Mouse (Mus musculus) gonadal fat pad, adult 2 months (tissue): ENCODE measurements at regions not wholly inside any gene's neighbourhood (a gene's known extent, or its start where the extent isn't known, plus 50 kb on each side); places are given as distances from the start of the nearest gene placed in this dataset.

ENCODE experiments used
- DNase-seq: peaks from one replicate; pipeline ENCODE4 v3.0.0-alpha.2; 2012; ENCODE audit warnings: low read depth

GRCm38 (mm10) chr6:101882938-101883337 is 505.2 kb upstream of the Pdzrn3 start:
- no peak for DNase-seq

GRCm38 (mm10) chr6:101874894-101875293 is 497.2 kb upstream of the Pdzrn3 start:
- no peak for DNase-seq

- no peak for DNase-seq
These were observed 481.2 kb upstream of the Pdzrn3 start for GRCm38 (mm10) chr6:101858895-101859294.

- DNase-seq, result no peak
These were observed 463.0 kb upstream of the Pdzrn3 start for GRCm38 (mm10) chr6:101840695-101841094.

- DNase-seq, result no peak
These were observed 459.9 kb upstream of the Pdzrn3 start for GRCm38 (mm10) chr6:101837563-101837962.

DNA sequence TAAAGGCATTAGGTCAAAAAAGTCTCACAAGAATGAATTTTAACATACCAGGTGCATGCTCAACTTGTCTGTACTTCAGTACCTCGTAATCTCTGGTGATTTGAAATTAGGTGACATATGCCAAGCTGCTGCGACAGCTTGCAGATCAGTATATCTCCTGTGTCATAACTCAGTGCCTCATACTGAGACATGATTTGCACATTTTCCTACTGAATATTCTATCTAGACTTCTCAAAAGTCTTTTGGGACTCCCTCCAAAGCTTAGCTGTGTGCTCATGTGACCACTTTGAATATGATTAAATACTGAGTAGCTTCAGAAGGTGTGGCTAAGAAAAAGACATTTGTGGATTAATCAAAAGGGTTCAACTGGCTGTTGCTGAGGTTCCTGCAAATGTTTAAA is 416.3 kb upstream of the Pdzrn3 start:
- DNase-seq, result no peak

DNA sequence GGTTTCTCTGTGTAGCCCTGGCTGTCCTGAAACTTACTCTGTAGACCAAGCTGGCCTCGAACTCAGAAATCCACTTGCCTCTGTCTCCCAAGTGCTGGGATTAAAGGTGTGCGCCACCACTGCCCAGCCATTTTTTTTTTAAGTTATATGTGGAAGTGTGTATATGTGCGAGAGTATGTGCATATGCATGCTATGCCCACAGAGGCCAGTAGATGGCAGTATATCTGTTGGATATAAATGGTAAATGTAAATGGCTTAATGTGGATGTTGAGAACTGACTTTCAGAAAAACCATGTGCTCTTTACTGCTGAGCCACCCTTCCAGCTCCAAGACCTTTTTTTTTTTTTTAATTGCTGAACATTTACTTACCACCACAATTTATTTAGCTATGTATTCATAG is 400.2 kb upstream of the Pdzrn3 start:
- no peak for DNase-seq

DNA sequence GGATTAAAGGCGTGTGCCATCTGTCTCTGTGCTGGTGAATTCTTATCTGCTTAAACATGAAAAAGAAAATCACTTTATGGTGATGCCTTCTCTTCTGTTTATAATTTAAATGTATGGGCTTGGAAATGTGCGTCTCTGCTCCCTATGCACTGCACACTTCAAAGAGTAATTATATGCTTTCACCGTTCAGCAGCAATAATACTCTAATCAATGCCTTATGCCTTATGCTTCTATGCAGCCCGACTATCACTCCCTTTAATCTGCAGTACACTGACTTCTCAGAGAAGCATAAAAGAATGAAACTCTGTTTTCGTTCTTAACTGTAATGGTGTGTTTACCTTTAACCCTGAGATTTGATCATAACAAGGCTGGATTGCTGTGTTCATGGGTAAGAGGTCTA is 395.5 kb upstream of the Pdzrn3 start:
- no peak for DNase-seq

DNA sequence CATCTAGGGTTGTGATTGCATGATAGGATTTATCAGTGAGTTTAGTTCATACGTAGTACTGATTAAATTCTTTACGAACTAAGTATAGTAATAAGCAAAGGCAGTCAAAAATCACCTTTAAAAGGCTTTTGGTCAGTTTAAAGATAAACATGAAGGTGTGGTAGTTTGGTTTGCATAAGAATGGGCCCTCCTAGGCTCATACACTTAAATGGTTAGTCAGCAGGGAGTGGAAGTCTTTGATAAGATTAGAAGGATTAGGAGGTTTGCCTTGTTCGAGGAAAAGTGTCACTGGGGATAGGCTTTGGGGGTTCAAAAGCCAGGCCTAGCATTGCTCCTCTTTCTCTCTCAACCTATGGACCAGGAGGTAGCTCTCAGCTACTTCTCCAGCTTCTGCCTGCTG is 357.4 kb upstream of the Pdzrn3 start:
- DNase-seq, result no peak

DNA sequence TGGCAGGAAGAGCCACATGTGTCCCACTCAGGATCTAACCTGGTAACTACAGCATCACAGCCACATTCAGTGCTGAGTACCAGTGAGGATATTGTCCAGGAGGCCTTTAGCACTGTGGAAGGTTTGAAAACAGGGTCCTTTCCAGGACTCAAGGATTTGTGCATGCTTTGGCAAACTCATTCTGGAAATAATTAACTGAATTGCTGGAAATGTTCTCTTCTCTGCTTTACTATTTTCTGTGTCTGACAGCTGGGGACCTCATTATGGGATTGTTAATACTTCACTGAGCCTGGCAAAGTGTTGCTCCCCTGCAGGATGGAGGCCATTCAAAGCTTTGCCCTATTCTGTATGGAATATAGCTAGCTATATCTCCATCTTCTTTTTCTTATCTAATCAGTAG is 342.8 kb upstream of the Pdzrn3 start:
- no peak for DNase-seq

- no peak for DNase-seq
These were observed 312.0 kb upstream of the Pdzrn3 start for GRCm38 (mm10) chr6:101689684-101690083.

DNA sequence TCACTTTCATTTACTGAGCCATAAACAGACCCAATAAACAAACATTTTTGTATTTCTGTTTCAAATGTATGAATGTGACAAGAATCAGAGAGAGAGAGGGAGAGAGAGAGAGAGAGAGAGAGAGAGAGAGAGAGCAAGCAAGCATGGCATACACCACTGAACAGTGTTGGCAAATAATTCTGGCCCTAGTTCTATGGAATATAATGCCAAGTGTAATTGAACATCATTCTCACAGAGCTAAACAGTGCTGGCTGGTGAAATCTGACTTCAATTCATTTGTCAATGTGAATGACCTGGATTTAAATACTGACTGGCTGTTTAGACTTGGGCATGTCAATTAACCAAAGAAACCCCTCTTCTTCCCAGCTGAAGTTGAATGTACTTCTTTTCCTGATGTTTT is 308.9 kb upstream of the Pdzrn3 start:
- DNase-seq, result no peak

DNA sequence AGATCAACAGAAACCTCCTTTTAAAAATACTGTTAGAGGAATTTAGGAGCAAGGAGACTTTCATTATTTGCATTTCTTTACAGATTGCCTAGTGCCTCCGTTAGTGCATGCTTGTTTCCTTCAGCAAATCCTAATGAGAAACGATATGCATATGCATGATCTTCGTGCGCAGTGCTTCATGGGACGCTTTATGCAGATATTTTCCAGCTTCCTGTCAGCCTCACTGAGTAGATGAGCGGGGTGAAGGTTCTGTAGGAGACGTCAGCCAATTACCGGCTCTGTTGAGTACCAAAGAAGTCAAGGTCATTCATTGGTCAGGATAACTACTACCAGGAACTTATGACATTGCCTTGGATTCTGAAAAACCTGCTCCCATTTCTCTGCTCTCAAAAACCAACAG is 308.0 kb upstream of the Pdzrn3 start:
- no peak for DNase-seq

DNA sequence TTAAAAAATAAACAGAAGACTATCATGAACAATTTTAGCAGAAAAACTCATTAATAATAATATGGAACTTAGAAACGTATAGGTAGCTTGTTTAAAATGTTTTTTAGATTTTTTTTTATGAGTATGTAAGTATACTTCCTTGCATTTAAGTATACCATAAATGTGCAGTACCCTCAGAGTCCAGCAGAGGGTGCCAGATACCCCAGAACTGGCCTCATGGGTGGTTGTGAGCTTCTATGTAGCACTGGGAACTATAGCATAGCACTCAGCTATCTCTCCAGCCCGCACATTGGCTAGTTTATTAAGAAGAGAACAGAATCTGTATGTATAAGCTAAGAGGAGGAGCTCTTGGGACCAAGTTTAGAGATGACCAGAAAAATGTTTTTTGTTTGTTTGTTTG is 306.7 kb upstream of the Pdzrn3 start:
- no peak for DNase-seq

DNA sequence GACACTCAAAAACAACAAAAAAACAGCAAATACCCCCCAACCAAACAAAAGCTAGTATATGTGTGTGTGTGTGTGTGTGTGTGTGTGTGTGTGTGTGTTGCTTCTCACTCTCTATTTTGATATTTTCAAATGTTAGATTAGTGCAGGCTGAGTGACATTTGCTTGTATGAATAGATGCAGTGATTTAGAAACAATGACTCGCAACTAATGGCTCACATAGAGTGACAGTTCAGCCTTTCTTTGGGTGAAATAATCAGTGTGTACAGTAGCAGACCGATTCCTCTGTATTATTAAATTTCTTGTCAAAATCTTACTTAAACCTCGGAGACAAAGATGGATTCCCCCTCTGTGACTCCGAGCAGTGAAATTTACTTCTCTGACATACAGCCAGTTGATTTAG is 297.1 kb upstream of the Pdzrn3 start:
- DNase-seq, result no peak

GRCm38 (mm10) chr6:101670770-101671169 is 293.1 kb upstream of the Pdzrn3 start:
- DNase-seq, result no peak

GRCm38 (mm10) chr6:101669118-101669845 is 291.6 kb upstream of the Pdzrn3 start:
- DNase-seq, result no peak

DNA sequence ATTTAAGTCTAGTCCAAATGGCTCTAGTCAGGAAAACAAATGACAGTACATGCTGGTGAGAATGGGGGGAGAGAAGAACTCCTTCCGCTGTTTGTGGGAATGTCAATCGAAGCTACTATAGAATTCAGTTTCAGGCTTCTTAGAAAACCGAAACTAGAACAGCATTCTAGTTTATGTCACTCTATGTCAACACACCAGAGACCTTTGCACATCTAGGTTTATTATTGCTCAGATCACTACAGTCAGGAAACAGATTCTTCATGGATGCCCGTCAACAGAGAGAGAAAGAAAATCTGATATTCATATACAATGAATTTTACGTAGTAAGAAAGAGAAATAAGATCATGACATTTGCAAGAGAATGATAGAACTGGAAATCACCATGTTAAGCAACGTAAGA is 276.7 kb upstream of the Pdzrn3 start:
- no peak for DNase-seq

DNA sequence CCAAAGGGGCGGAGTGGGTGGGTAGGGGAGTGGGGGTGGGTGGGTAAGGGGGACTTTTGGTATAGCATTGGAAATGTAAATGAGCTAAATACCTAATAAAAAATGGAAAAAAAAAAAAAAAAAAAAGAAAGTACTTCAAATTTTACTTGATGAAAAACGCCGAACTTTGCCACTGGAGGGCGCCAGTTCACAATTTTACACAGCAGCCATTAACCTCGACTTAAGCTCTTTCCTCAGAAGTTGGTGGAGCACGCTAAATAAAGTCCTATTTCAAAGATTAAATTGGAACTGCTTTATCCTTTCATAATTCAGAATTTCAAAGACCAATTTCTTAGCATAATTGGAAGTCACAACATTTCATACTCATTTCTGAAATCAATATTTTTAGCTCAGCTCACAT is 272.7 kb upstream of the Pdzrn3 start:
- DNase-seq, result peak; percentile 1

GRCm38 (mm10) chr6:101617295-101617694 is 239.6 kb upstream of the Pdzrn3 start:
- no peak for DNase-seq

- DNase-seq, result no peak
These were observed 239.1 kb upstream of the Pdzrn3 start for GRCm38 (mm10) chr6:101616776-101617175.

- no peak for DNase-seq
These were observed 231.3 kb upstream of the Pdzrn3 start for GRCm38 (mm10) chr6:101609015-101609414.

GRCm38 (mm10) chr6:101603083-101603482 is 225.4 kb upstream of the Pdzrn3 start:
- no peak for DNase-seq

GRCm38 (mm10) chr6:101596995-101597394 is 219.3 kb upstream of the Pdzrn3 start:
- DNase-seq, result no peak
